Mouse (Mus musculus) MEL (cell line): ENCODE data around the gene Il17rc. TPM values are rescaled to one million over a fixed set of nuclear protein-coding genes. Genes with fewer than 3 reads are reported as not detected.

Source experiments
- DNase-seq: peaks from one replicate; pipeline ENCODE4 v3.0.0; 2011; ENCODE audit warnings: low read depth, low spot score
- H3K27ac ChIP-seq: 2 replicates; pipeline ENCODE4 v1.5.1; 2012; ENCODE audit warnings: low read depth, mild to moderate bottlenecking, control low read depth, low read length, moderate library complexity; ENCODE audit not compliant: control insufficient read depth
- H3K27me3 ChIP-seq, 2 experiments: fragments of 150-350 bp in 1 of 2; sonication (generic) in 1 of 2; 2 replicates each; pipeline ENCODE4 v1.6.1; 2012; ENCODE audit warnings: low read length in 2 of 2, mild to moderate bottlenecking in 2 of 2, improper control_type of control experiment in 1 of 2, moderate library complexity in 1 of 2; ENCODE audit not compliant: insufficient read depth in 2 of 2, control insufficient read depth in 1 of 2
- H3K36me3 ChIP-seq, 2 experiments: 2 replicates each; pipeline ENCODE4 v1.6.1; 2012 to 2014; ENCODE audit warnings: low read length in 2 of 2, improper control_type of control experiment in 1 of 2, inconsistent platforms in 1 of 2, mild to moderate bottlenecking in 1 of 2; ENCODE audit not compliant: insufficient read depth in 2 of 2, control insufficient read depth in 1 of 2
- H3K4me1 ChIP-seq, 2 experiments: fragments of 150-350 bp in 1 of 2; sonication (generic) in 1 of 2; 2 replicates each; pipeline ENCODE4 v1.6.1; 2012; ENCODE audit warnings: low read length in 2 of 2, improper control_type of control experiment in 1 of 2, mild to moderate bottlenecking in 1 of 2; ENCODE audit not compliant: insufficient read depth in 2 of 2, control insufficient read depth in 1 of 2
- H3K4me3 ChIP-seq, 2 experiments: fragments of 150-350 bp in 1 of 2; sonication (generic) in 1 of 2; 2 replicates each; pipeline ENCODE4 v1.5.1; 2012; ENCODE audit warnings: low read depth in 2 of 2, low read length in 2 of 2, mild to moderate bottlenecking in 2 of 2, moderate library complexity in 2 of 2, control low read depth in 1 of 2, improper control_type of control experiment in 1 of 2; ENCODE audit not compliant: control insufficient read depth in 1 of 2, insufficient read depth in 1 of 2
- H3K79me2 ChIP-seq: 2 replicates; pipeline ENCODE4 v1.6.1; 2012; ENCODE audit warnings: mild to moderate bottlenecking, low read length, moderate library complexity; ENCODE audit not compliant: control insufficient read depth, poor library complexity, insufficient read depth
- H3K9ac ChIP-seq: 2 replicates; pipeline ENCODE4 v1.6.1; 2012; ENCODE audit warnings: low read depth, mild to moderate bottlenecking, control low read depth, low read length, moderate library complexity; ENCODE audit not compliant: control insufficient read depth, poor library complexity, severe bottlenecking
- H3K9me3 ChIP-seq: fragments of 150-350 bp; sonication (generic); replicated peaks from 2 replicates; pipeline ENCODE4 v1.6.1; 2012; ENCODE audit warnings: mild to moderate bottlenecking, low read length, improper control_type of control experiment, moderate library complexity; ENCODE audit not compliant: insufficient read depth
- BHLHE40 ChIP-seq: IDR thresholded peaks from 2 replicates; pipeline ENCODE4 v1.6.1; 2012; ENCODE audit warnings: low read depth, mild to moderate bottlenecking, inconsistent platforms, low read length, improper control_type of control experiment, borderline replicate concordance
- EP300 ChIP-seq, 2 experiments: IDR thresholded peaks; 2 replicates each; pipeline ENCODE4 v1.6.1; 2011; ENCODE audit warnings: improper control_type of control experiment in 2 of 2, low read length in 2 of 2, low read depth in 1 of 2, mild to moderate bottlenecking in 1 of 2
- ETS1 ChIP-seq: IDR thresholded peaks from 2 replicates; pipeline ENCODE4 v1.6.1; 2012; ENCODE audit warnings: low read depth, mild to moderate bottlenecking, inconsistent platforms, low read length, improper control_type of control experiment, moderate library complexity
- HCFC1 ChIP-seq: IDR thresholded peaks from 2 replicates; pipeline ENCODE4 v1.6.1; 2012; ENCODE audit warnings: low read depth, mild to moderate bottlenecking, inconsistent platforms, low read length, improper control_type of control experiment, moderate library complexity
- KAT2A ChIP-seq: conservative IDR thresholded peaks from 2 replicates; pipeline ENCODE4 v1.6.1; 2012; ENCODE audit warnings: low read depth, low read length, improper control_type of control experiment, inconsistent platforms
- MAX ChIP-seq: IDR thresholded peaks from 2 replicates; pipeline ENCODE4 v1.6.1; 2011; ENCODE audit warnings: low read length, improper control_type of control experiment
- MAZ ChIP-seq: IDR thresholded peaks from 2 replicates; pipeline ENCODE4 v1.6.1; 2012; ENCODE audit warnings: low read depth, mild to moderate bottlenecking, inconsistent platforms, low read length, improper control_type of control experiment
- MXI1 ChIP-seq: IDR thresholded peaks from 2 replicates; pipeline ENCODE4 v1.6.1; 2011; ENCODE audit warnings: mild to moderate bottlenecking, low read depth, low read length, improper control_type of control experiment
- POLR2A ChIP-seq, 2 experiments: IDR thresholded peaks; 2 replicates each; pipeline ENCODE4 v1.6.1; 2011 to 2012; ENCODE audit warnings: low read length in 2 of 2, mild to moderate bottlenecking in 2 of 2, control low read depth in 1 of 2, improper control_type of control experiment in 1 of 2, low read depth in 1 of 2, moderate library complexity in 1 of 2; ENCODE audit not compliant: control insufficient read depth in 1 of 2, insufficient read depth in 1 of 2, poor library complexity in 1 of 2
- POLR2AphosphoS2 ChIP-seq: IDR thresholded peaks from 2 replicates; pipeline ENCODE4 v1.6.1; 2011; ENCODE audit warnings: low read length, improper control_type of control experiment
- SIN3A ChIP-seq: IDR thresholded peaks from 2 replicates; pipeline ENCODE4 v1.6.1; 2012; ENCODE audit warnings: low read length, improper control_type of control experiment, inconsistent platforms
- SMC3 ChIP-seq: IDR thresholded peaks from 2 replicates; pipeline ENCODE4 v1.6.1; 2011; ENCODE audit warnings: low read depth, low read length, improper control_type of control experiment
- TAL1 ChIP-seq: IDR thresholded peaks from 2 replicates; pipeline ENCODE4 v1.6.1; 2012; ENCODE audit warnings: mild to moderate bottlenecking, inconsistent platforms, low read length, moderate library complexity, mixed read lengths
- TBP ChIP-seq: IDR thresholded peaks from 2 replicates; pipeline ENCODE4 v1.8.0; 2011; ENCODE audit warnings: low read depth, low read length, improper control_type of control experiment
- TCF12 ChIP-seq: IDR thresholded peaks from 2 replicates; pipeline ENCODE4 v1.6.1; 2014; ENCODE audit warnings: low read depth, mild to moderate bottlenecking, inconsistent platforms, low read length, improper control_type of control experiment, moderate library complexity
- ZKSCAN1 ChIP-seq: IDR thresholded peaks from 2 replicates; pipeline ENCODE4 v1.6.1; 2012; ENCODE audit warnings: low read depth, mild to moderate bottlenecking, inconsistent platforms, low read length, improper control_type of control experiment, moderate library complexity
- ZMIZ1 ChIP-seq: IDR thresholded peaks from 2 replicates; pipeline ENCODE4 v1.6.1; 2012; ENCODE audit warnings: low read depth, mild to moderate bottlenecking, inconsistent platforms, low read length, improper control_type of control experiment, moderate library complexity
- polyA plus RNA-seq, 2 experiments: library from polyadenylated mRNA; stranded (reverse) in 1 of 2; unstranded in 1 of 2; fragments of >175 nt in 1 of 2; fragments of >200 nt in 1 of 2; gene quantifications; 2 replicates each; pipeline versions ENCODE4 v1.2.1 to v1.2.4; 2012; ENCODE audit warnings: low replicate concordance in 2 of 2, low read depth in 1 of 2; ENCODE audit not compliant: insufficient read length in 2 of 2, insufficient read depth in 1 of 2, missing spikeins in 1 of 2
- total RNA-seq: library from RNA; depleted of rRNA; stranded (reverse); fragments of 300-350 nt; gene quantifications from 2 replicates; pipeline ENCODE4 v1.2.3, GENCODE M21; 2012

Gene Il17rc
- total and polyA plus RNA-seq, 3 experiments = 1.2 to 1.8 TPM; not detected in 1

GRCm38 (mm10) chr6:113495071-113495675 is 23.9 kb downstream of the Il17rc start:
- H3K79me2 ChIP-seq = no peaks in the 10 kb centered on the region
- H3K27ac ChIP-seq = no peak overlapping the region
- no peaks in the 10 kb centered on the region for H3K27me3 ChIP-seq

DNA sequence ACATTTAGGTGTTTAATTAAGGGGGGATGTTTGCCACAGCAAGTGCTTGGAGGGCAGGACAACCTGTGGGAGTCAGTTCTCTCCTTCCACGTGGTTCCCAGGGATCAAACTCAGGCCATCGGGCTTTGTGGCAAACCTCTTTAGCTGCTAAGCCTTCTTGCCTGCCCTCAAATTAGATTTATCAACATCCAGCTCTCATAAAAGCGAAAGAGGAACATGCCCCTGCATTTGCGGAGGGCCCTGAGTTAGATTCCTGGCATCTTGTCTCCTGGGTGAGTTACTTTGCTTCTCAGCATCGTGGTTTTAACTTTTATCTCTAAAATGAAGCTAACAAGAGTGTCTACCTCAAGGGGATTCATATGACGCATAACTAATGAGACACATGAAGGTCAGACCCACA is 28.1 kb downstream of the Il17rc start:
- H3K4me3 ChIP-seq = peak overlapping the region; percentile 52 to 68
- TF ChIP-seq SIN3A = no peak; the same call in 1 of the 2 replicates
- peak; percentile 70 for TF ChIP-seq MAX
- TF ChIP-seq BHLHE40 = no peak
- TF ChIP-seq MXI1 = peak; percentile 63
- 0 out of 2 replicates have a peak, but pooled peaks have one; percentile 13 for TF ChIP-seq MAZ
- TF ChIP-seq HCFC1 = peak; percentile 57; the same call in 1 of the 2 replicates
- H3K4me1 ChIP-seq = peaks cover 2 to 3% of the 10 kb centered on the region in 2 experiments; a peak in 3 of 4 replicates
- peak overlapping the region; percentile 73 for H3K27ac ChIP-seq
- no peaks in the 10 kb centered on the region for H3K79me2 ChIP-seq
- H3K27me3 ChIP-seq = no peaks in the 10 kb centered on the region
- no peaks in the 10 kb centered on the region for H3K9me3 ChIP-seq
- H3K9ac ChIP-seq = peak overlapping the region; percentile 58
- peaks cover 0 to 6% of the 10 kb centered on the region in 2 experiments; a peak in 2 of 4 replicates for H3K36me3 ChIP-seq
- DNase-seq = peak; percentile 77

More at GRCm38 (mm10) chr6:113495071-113495675, 23.9 kb downstream of the Il17rc start:
- Histone ChIP-seq H3K9ac (no peak overlapping the region), H3K4me1 (peaks cover 1 to 2% of the 10 kb centered on the region in 2 experiments; a peak in 3 of 4 replicates), H3K9me3 (no peaks in the 10 kb centered on the region), H3K4me3 (no peak overlapping the region), H3K36me3 (peaks cover 0 to 6% of the 10 kb centered on the region in 2 experiments; a peak in 2 of 4 replicates)
- no peak for DNase-seq
- no peak for TF ChIP-seq EP300 (IDR thresholded peaks at IDR 0.05; ENCODE audit: low read depth in 1 of 2, low read length in 2 of 2)
- TF ChIP-seq ZMIZ1 = no peak
- no peak for TF ChIP-seq HCFC1
- TF ChIP-seq SMC3 = no peak
- TF ChIP-seq TCF12 = no peak
- no peak for TF ChIP-seq ETS1
- TF ChIP-seq TBP = no peak
- no peak for TF ChIP-seq TAL1
- TF ChIP-seq ZKSCAN1 = no peak
- TF ChIP-seq KAT2A = no peak
- no peak for TF ChIP-seq POLR2A (IDR thresholded peaks at IDR 0.05; ENCODE audit: control insufficient read depth in 1 of 2, insufficient read depth in 1 of 2, low read depth in 1 of 2, low read length in 2 of 2, poor library complexity in 1 of 2)
- no peak for TF ChIP-seq POLR2AphosphoS2
